Mouse (Mus musculus) limb, embryonic 14.5 days (tissue): ENCODE data around the gene Gabrb1. TPM values are rescaled to one million over a fixed set of nuclear protein-coding genes. Genes with fewer than 3 reads are reported as not detected.
A peak's percentile ranks its signal among the peaks of the same experiment; 100 is the strongest.

ENCODE experiments used
- ATAC-seq: fragments of 200-750 bp; cut with Nextera tagmentation; 2 replicates; pipeline ENCODE4 v1.8.0; 2017; ENCODE audit warnings: low read depth, moderate number of reproducible peaks, moderate TSS enrichment; ENCODE audit not compliant: low FRiP score
- DNase-seq: peaks from one replicate; pipeline ENCODE4 v3.0.0-alpha.2; 2015; ENCODE audit warnings: low spot score
- H3K27ac ChIP-seq: fragments of 300-500 bp; sonication (generic); replicated peaks from 2 replicates; pipeline ENCODE4 v1.5.1; 2014; ENCODE audit warnings: low read depth, mild to moderate bottlenecking, low read length, moderate library complexity, mixed read lengths
- H3K27me3 ChIP-seq: fragments of 300-500 bp; sonication (generic); 2 replicates; pipeline ENCODE4 v1.6.1; 2014; ENCODE audit warnings: low read length, mixed read lengths; ENCODE audit not compliant: control insufficient read depth, insufficient read depth
- H3K36me3 ChIP-seq: fragments of 300-500 bp; sonication (generic); 2 replicates; pipeline ENCODE4 v1.6.1; 2014; ENCODE audit warnings: mild to moderate bottlenecking, low read length, moderate library complexity, mixed read lengths; ENCODE audit not compliant: control insufficient read depth, insufficient read depth
- H3K4me1 ChIP-seq: fragments of 300-500 bp; sonication (generic); 2 replicates; pipeline ENCODE4 v1.6.1; 2014; ENCODE audit warnings: antibody characterized with exemption, low read length, mixed read lengths; ENCODE audit not compliant: control insufficient read depth, insufficient read depth
- H3K4me2 ChIP-seq: fragments of 300-500 bp; sonication (generic); replicated peaks from 2 replicates; pipeline ENCODE4 v1.6.1; 2014; ENCODE audit warnings: low read depth, mild to moderate bottlenecking, low read length, moderate library complexity; ENCODE audit not compliant: severe bottlenecking
- H3K4me3 ChIP-seq: fragments of 300-500 bp; sonication (generic); replicated peaks from 2 replicates; pipeline ENCODE4 v1.5.1; 2014; ENCODE audit warnings: low read length
- H3K9ac ChIP-seq: fragments of 300-500 bp; sonication (generic); 2 replicates; pipeline ENCODE4 v1.6.1; 2014; ENCODE audit warnings: mild to moderate bottlenecking, low read depth, low read length, moderate library complexity; ENCODE audit not compliant: severe bottlenecking
- H3K9me3 ChIP-seq: fragments of 300-500 bp; sonication (generic); 2 replicates; pipeline ENCODE4 v1.6.1; 2016; ENCODE audit warnings: low read length; ENCODE audit not compliant: control insufficient read depth
- POLR2A ChIP-seq: fragments of 200-500 bp; IDR thresholded peaks from 2 replicates; pipeline ENCODE4 v1.8.0; 2012; ENCODE audit warnings: inconsistent platforms, mild to moderate bottlenecking, moderate library complexity, borderline replicate concordance; ENCODE audit not compliant: insufficient read depth, insufficient read length; ENCODE audit errors: extremely low read depth
- WGBS: fragments of 180-500 bp; shearing (Covaris S2); extraction: QIAGEN DNeasy Blood & Tissue Kit; methylation state at CpG from one replicate; pipeline ENCODE4 v1.1.7; 2014; 5-methylcytosine and 5-hydroxymethylcytosine counted together
- polyA plus RNA-seq, 2 experiments: library from polyadenylated mRNA; depleted of rRNA in 1 of 2; stranded (reverse) in 1 of 2; unstranded in 1 of 2; fragments of >200 nt; fragmentation: Nextera tagmentation in 1 of 2; extraction: Ambion mirVana in 1 of 2; gene quantifications; 2 replicates each; pipeline versions ENCODE4 v1.2.1 to v1.2.3; 2012 to 2014

Gabrb1 gene
- polyA plus RNA-seq, 2 experiments = 0.26 to 1.5 TPM

DNA sequence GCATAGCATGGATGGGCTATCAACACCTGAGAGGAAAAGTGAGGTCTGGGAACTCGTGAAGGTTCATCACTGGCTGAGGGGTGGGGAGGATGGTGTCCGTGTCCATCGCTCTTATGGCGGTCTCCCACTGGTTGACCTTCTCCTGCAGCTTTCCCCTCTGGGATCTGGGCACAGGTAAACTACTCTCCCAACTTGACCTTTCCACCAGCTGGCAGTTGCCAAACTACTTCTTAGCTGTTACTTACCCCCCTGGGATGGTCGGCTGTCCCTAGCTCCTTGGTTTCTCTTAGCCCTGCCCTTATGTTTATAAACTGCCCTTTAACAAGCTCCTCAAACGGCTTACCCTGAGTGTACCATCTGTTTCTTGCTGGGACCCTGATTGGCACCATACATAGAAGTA, 418.9 kb downstream of the Gabrb1 start:
- H3K9me3 ChIP-seq = no peaks in the 10 kb centered on the region
- no peaks in the 10 kb centered on the region for H3K36me3 ChIP-seq
- no peak for TF ChIP-seq POLR2A
- no peaks in the 10 kb centered on the region for H3K4me1 ChIP-seq
- no peak for DNase-seq
- WGBS = 86% methylated on average over 6 of the region's 6 CpGs
- no peak overlapping the region for H3K4me2 ChIP-seq
- ATAC-seq = no peak
- H3K9ac ChIP-seq = no peak overlapping the region
- no peak overlapping the region for H3K4me3 ChIP-seq
- H3K27me3 ChIP-seq = no peaks in the 10 kb centered on the region
- H3K27ac ChIP-seq = no peak overlapping the region

DNA sequence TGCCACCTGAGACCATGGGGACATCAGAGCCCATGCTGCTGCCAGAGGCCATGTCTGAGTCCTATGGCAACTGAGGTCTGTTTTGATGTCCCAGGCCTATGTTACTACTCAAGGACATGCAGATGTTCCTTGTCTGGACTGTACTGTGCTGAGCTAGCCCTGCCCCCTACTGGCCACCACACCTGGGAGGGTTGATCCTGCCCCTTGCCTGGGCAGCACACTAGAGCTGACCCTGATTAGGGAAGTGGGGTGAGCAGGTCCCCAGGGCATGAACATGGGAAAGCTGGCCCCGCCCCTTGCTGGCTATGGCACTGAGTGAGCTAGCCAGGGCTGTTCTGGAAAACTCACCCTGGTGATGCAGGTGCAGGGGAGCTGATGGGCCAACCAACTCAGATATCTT, 428.6 kb downstream of the Gabrb1 start:
- H3K4me1 ChIP-seq = no peaks in the 10 kb centered on the region
- H3K27me3 ChIP-seq = no peaks in the 10 kb centered on the region
- H3K27ac ChIP-seq = no peak overlapping the region
- no peak for TF ChIP-seq POLR2A
- no peaks in the 10 kb centered on the region for H3K36me3 ChIP-seq
- H3K4me3 ChIP-seq = no peak overlapping the region
- ATAC-seq = no peak
- H3K4me2 ChIP-seq = no peak overlapping the region
- no peak for DNase-seq
- WGBS = 90% methylated on average over 1 of the region's 1 CpGs
- H3K9ac ChIP-seq = no peak overlapping the region
- H3K9me3 ChIP-seq = no peaks in the 10 kb centered on the region

DNA sequence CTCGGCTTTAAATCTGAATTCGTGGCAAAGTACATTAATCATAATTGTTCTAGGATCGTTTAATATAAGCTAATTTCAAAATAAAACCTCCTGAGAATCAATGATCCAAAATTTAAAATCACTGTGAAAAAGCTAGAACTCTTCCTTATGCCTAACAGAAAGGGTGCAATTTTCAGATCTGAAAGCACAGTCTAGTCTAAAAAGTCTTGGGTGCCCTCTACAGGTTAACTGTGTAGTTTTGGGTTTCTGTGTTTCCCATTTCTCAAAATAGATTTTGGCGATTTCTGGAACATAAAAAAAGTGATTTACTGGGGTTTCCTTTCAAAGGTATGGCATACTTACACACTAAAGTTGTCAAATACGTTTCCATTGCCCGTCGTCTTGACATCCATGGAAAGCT, 436.7 kb downstream of the Gabrb1 start:
- 46% methylated on average over 7 of the region's 7 CpGs for WGBS
- Histone ChIP-seq H3K9ac (no peak overlapping the region), H3K4me3 (no peak overlapping the region), H3K27me3 (no peaks in the 10 kb centered on the region), H3K9me3 (no peaks in the 10 kb centered on the region), H3K4me1 (no peaks in the 10 kb centered on the region), H3K4me2 (no peak overlapping the region), H3K27ac (no peak overlapping the region), H3K36me3 (no peaks in the 10 kb centered on the region)
- no peak for TF ChIP-seq POLR2A
- DNase-seq (peak; percentile 66), ATAC-seq (no peak)

DNA sequence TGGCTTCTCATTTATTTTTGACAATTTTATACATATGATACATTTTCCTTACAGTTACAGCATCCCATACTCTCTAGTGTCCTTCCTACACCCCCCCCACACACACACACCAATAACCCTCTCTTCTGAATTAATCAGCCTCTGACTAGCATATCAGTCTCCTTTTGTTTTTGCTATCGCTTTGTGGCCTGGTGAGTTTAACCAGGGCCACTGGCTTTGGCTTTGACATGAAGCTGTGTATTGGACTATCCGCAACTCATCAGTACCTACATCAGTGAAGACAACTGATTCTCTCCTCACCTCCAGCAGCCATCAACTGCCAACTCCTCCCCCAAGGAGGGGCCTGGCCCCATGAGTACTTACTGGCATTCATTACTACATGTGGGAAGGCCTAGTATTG, 437.1 kb downstream of the Gabrb1 start:
- ATAC-seq = no peak
- H3K4me2 ChIP-seq = no peak overlapping the region
- no peak overlapping the region for H3K9ac ChIP-seq
- H3K36me3 ChIP-seq = no peaks in the 10 kb centered on the region
- no peaks in the 10 kb centered on the region for H3K27me3 ChIP-seq
- no peak for TF ChIP-seq POLR2A
- no peak for DNase-seq
- no peaks in the 10 kb centered on the region for H3K4me1 ChIP-seq
- H3K4me3 ChIP-seq = no peak overlapping the region
- H3K9me3 ChIP-seq = no peaks in the 10 kb centered on the region
- WGBS = 93% methylated on average over 2 of the region's 2 CpGs
- no peak overlapping the region for H3K27ac ChIP-seq

DNA sequence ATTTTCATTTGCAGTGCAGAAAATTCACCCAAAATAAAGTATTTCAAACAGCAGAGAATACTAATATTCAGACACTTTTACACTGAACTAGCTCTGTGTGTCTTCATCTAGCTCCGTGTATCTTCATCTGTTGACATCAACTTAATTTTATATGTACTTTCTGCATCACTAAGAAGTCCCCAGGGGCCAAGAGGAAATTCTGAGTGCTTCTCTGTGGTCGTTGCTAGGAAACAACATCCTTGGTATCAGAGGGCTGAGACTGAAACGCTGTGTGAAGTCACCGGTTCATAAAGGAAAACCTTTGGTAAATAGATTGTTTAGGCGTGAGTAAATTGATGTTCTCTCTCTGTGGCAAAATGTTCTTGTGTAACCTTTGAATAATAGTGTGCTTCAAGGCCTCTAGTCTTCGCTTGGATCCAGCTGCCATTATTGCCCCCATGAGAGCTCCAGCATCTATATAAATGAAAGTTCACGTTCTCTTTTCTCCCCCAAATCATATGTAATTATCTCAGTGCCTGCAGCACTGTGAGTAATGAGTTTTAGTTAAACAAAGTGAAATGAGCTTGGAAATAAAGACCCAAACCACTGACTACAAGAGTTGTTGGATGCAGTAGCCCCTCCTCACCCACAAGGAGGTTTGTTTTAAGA, 446.5 kb downstream of the Gabrb1 start:
- Histone ChIP-seq H3K27ac (no peak overlapping the region), H3K27me3 (no peaks in the 10 kb centered on the region), H3K4me1 (no peaks in the 10 kb centered on the region), H3K4me2 (no peak overlapping the region), H3K9ac (no peak overlapping the region), H3K4me3 (no peak overlapping the region), H3K9me3 (no peaks in the 10 kb centered on the region), H3K36me3 (no peaks in the 10 kb centered on the region)
- WGBS = 67% methylated on average over 7 of the region's 7 CpGs
- no peak for TF ChIP-seq POLR2A
- ATAC-seq (no peak), DNase-seq (no peak)
